Mouse (Mus musculus): ENCODE results near the gene Pknox2. TPM values are rescaled to one million over a fixed set of nuclear protein-coding genes. Genes with fewer than 3 reads are reported as not detected.

The Pknox2 gene
- total RNA-seq, 1 experiment: 1.8 TPM

- Histone ChIP-seq H3K9me3 (ENCODE audit: control insufficient read depth, insufficient read depth, low read depth, low read length) (no peaks in the 10 kb centered on the region), H3K4me3 (ENCODE audit: insufficient read depth in 1 of 2, low read depth in 1 of 2, low read length in 2 of 2, poor library complexity in 1 of 2, severe bottlenecking in 1 of 2) (no peak overlapping the region), H3K27ac (ENCODE audit: insufficient read depth, low read depth, low read length, poor library complexity, severe bottlenecking) (no peak overlapping the region), H3K9ac (ENCODE audit: insufficient read depth, low read depth, low read length, poor library complexity, severe bottlenecking) (no peak overlapping the region), H3K4me1 (ENCODE audit: control insufficient read depth in 2 of 2, insufficient read depth in 2 of 2, low read length in 2 of 2, poor library complexity in 1 of 2) (peaks cover 8 to 15% of the 10 kb centered on the region in 2 experiments; a peak in 3 of 4 replicates), H3K36me3 (ENCODE audit: control insufficient read depth, insufficient read depth, low read length, poor library complexity, severe bottlenecking) (no peaks in the 10 kb centered on the region)
- in situ Hi-C loops (cut with MboI; ENCODE audit: low sequenced_read_pairs in 2 of 2, unreplicated experiment in 2 of 2): loop anchor here in 1 of 2 experiments (25.0 kb wide), 1 partner anchor 178 kb away; no protein-coding TSS in a partner anchor
- TF ChIP-seq HCFC1 (IDR thresholded peaks at IDR 0.05; ENCODE audit: borderline replicate concordance, insufficient read depth, low read length) (no peak), ZNF384 (IDR thresholded peaks at IDR 0.05; ENCODE audit: low read depth, low read length) (no peak), MAFK (IDR thresholded peaks at IDR 0.05; ENCODE audit: insufficient read depth, low read depth, low read length) (no peak), ZC3H11A (IDR thresholded peaks at IDR 0.05; ENCODE audit: borderline replicate concordance, low read depth, low read length) (no peak), CHD2 (IDR thresholded peaks at IDR 0.05; ENCODE audit: low read depth, low read length) (no peak)
- DNase-seq (ENCODE audit: low read depth, low spot score): no peak
Observed at GRCm38 (mm10) chr9:37140464-37141181, 6.6 kb downstream of the Pknox2 start.

DNA sequence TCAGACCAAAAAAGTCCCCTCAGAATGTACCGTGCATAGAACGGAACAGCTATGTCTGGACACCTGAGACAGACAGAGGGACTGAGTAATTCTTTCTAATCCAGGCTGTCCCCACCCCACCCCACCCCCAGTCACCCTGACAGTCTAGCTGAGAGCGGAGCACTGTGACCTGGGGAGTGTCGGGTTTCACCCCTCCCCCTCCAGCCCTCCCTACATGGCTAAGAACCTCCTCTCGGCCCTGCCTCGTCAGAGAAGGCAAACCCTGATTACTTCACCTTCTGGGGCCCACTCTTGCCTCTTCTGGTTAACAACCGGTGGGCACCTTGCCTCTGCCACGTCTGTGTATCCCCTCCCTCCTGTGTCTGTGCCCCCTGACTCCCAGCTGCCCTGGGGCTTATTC, 7.7 kb downstream of the Pknox2 start:
- no peak for TF ChIP-seq ZC3H11A (IDR thresholded peaks at IDR 0.05; ENCODE audit: borderline replicate concordance, low read depth, low read length)
- TF ChIP-seq CHD2 (IDR thresholded peaks at IDR 0.05; ENCODE audit: low read depth, low read length): 0 out of 2 replicates have a peak, but pooled peaks have one; percentile 32
- TF ChIP-seq HCFC1 (IDR thresholded peaks at IDR 0.05; ENCODE audit: borderline replicate concordance, insufficient read depth, low read length): no peak
- no peak overlapping the region for H3K9ac ChIP-seq (ENCODE audit: insufficient read depth, low read depth, low read length, poor library complexity, severe bottlenecking)

GRCm38 (mm10) chr9:37138883-37139282, 8.3 kb downstream of the Pknox2 start:
- no peaks in the 10 kb centered on the region for H3K36me3 ChIP-seq (ENCODE audit: control insufficient read depth, insufficient read depth, low read length, poor library complexity, severe bottlenecking)
- peaks cover 8 to 15% of the 10 kb centered on the region in 2 experiments; a peak in 3 of 4 replicates for H3K4me1 ChIP-seq (ENCODE audit: control insufficient read depth in 2 of 2, insufficient read depth in 2 of 2, low read length in 2 of 2, poor library complexity in 1 of 2)
- no peak for DNase-seq (ENCODE audit: low read depth, low spot score)
- in situ Hi-C loops (cut with MboI; ENCODE audit: low sequenced_read_pairs in 2 of 2, unreplicated experiment in 2 of 2): loop anchor here in 1 of 2 experiments (25.0 kb wide), 1 partner anchor 177 kb away; no protein-coding TSS in a partner anchor
- H3K9me3 ChIP-seq (ENCODE audit: control insufficient read depth, insufficient read depth, low read depth, low read length): no peaks in the 10 kb centered on the region
- no peak overlapping the region for H3K4me3 ChIP-seq (ENCODE audit: insufficient read depth in 1 of 2, low read depth in 1 of 2, low read length in 2 of 2, poor library complexity in 1 of 2, severe bottlenecking in 1 of 2)
- no peak overlapping the region for H3K9ac ChIP-seq (ENCODE audit: insufficient read depth, low read depth, low read length, poor library complexity, severe bottlenecking)
- H3K27ac ChIP-seq (ENCODE audit: insufficient read depth, low read depth, low read length, poor library complexity, severe bottlenecking): no peak overlapping the region
- TF ChIP-seq ZC3H11A (IDR thresholded peaks at IDR 0.05; ENCODE audit: borderline replicate concordance, low read depth, low read length): no peak
- TF ChIP-seq ZNF384 (IDR thresholded peaks at IDR 0.05; ENCODE audit: low read depth, low read length): no peak
- TF ChIP-seq HCFC1 (IDR thresholded peaks at IDR 0.05; ENCODE audit: borderline replicate concordance, insufficient read depth, low read length): no peak
- TF ChIP-seq MAFK (IDR thresholded peaks at IDR 0.05; ENCODE audit: insufficient read depth, low read depth, low read length): no peak
- no peak for TF ChIP-seq CHD2 (IDR thresholded peaks at IDR 0.05; ENCODE audit: low read depth, low read length)

More for the DNA sequence above, 7.7 kb downstream of the Pknox2 start:
- H3K9me3 ChIP-seq (ENCODE audit: control insufficient read depth, insufficient read depth, low read depth, low read length): no peaks in the 10 kb centered on the region
- in situ Hi-C loops (cut with MboI; ENCODE audit: low sequenced_read_pairs in 2 of 2, unreplicated experiment in 2 of 2): loop anchor here in 1 of 2 experiments (25.0 kb wide), 1 partner anchor 177 kb away; no protein-coding TSS in a partner anchor
- peak; percentile 54 for DNase-seq (ENCODE audit: low read depth, low spot score)
- H3K27ac ChIP-seq (ENCODE audit: insufficient read depth, low read depth, low read length, poor library complexity, severe bottlenecking): no peak overlapping the region
- no peaks in the 10 kb centered on the region for H3K36me3 ChIP-seq (ENCODE audit: control insufficient read depth, insufficient read depth, low read length, poor library complexity, severe bottlenecking)
- H3K4me1 ChIP-seq (ENCODE audit: control insufficient read depth in 2 of 2, insufficient read depth in 2 of 2, low read length in 2 of 2, poor library complexity in 1 of 2): peaks cover 8 to 15% of the 10 kb centered on the region in 2 experiments; a peak in 3 of 4 replicates
- peak overlapping the region in 1 of 2 experiments; percentile 30; a peak in 1 of 4 replicates for H3K4me3 ChIP-seq (ENCODE audit: insufficient read depth in 1 of 2, low read depth in 1 of 2, low read length in 2 of 2, poor library complexity in 1 of 2, severe bottlenecking in 1 of 2)

DNA sequence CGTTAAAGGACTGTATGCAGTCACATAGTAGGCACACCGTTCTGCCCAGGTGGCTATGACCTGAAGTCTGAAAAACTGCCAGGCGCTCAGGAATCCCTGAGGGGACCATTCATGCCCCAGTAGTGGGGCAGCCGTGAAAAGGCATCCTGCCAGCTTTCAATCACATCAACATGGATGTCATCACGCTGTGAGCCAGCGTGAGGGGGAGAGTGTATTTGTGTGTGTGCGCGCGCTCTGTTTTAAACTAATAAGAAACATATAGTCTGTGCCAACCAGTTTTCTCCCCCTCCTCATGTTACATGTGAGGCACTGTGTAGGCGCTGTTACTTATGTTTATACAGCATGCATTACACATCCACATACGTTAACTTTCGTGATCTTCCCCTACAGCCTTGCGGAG, 10.9 kb downstream of the Pknox2 start:
- Histone ChIP-seq H3K27ac (ENCODE audit: insufficient read depth, low read depth, low read length, poor library complexity, severe bottlenecking) (no peak overlapping the region), H3K4me3 (ENCODE audit: insufficient read depth in 1 of 2, low read depth in 1 of 2, low read length in 2 of 2, poor library complexity in 1 of 2, severe bottlenecking in 1 of 2) (no peak overlapping the region), H3K4me1 (ENCODE audit: control insufficient read depth in 2 of 2, insufficient read depth in 2 of 2, low read length in 2 of 2, poor library complexity in 1 of 2) (peaks cover 8 to 15% of the 10 kb centered on the region in 2 experiments; a peak in 3 of 4 replicates), H3K36me3 (ENCODE audit: control insufficient read depth, insufficient read depth, low read length, poor library complexity, severe bottlenecking) (no peaks in the 10 kb centered on the region), H3K9ac (ENCODE audit: insufficient read depth, low read depth, low read length, poor library complexity, severe bottlenecking) (no peak overlapping the region), H3K9me3 (ENCODE audit: control insufficient read depth, insufficient read depth, low read depth, low read length) (no peaks in the 10 kb centered on the region)
- TF ChIP-seq ZNF384 (IDR thresholded peaks at IDR 0.05; ENCODE audit: low read depth, low read length): no peak
- TF ChIP-seq CHD2 (IDR thresholded peaks at IDR 0.05; ENCODE audit: low read depth, low read length): no peak
- TF ChIP-seq ZC3H11A (IDR thresholded peaks at IDR 0.05; ENCODE audit: borderline replicate concordance, low read depth, low read length): no peak
- TF ChIP-seq MAFK (IDR thresholded peaks at IDR 0.05; ENCODE audit: insufficient read depth, low read depth, low read length): no peak
- no peak for TF ChIP-seq HCFC1 (IDR thresholded peaks at IDR 0.05; ENCODE audit: borderline replicate concordance, insufficient read depth, low read length)
- no peak for DNase-seq (ENCODE audit: low read depth, low spot score)
- in situ Hi-C loops (cut with MboI; ENCODE audit: low sequenced_read_pairs in 2 of 2, unreplicated experiment in 2 of 2): loop anchor here in 1 of 2 experiments (25.0 kb wide), 1 partner anchor 174 kb away; no protein-coding TSS in a partner anchor

Measured in ES-E14 (cell line).